Mouse (Mus musculus): Measurements from ENCODE around the gene Immp2l.

Immp2l gene

GRCm38 (mm10) chr12:41314811-41315461 is 291.0 kb downstream of the Immp2l start:
- DNase-seq (ENCODE audit: low read depth, low spot score), result no peak

DNA sequence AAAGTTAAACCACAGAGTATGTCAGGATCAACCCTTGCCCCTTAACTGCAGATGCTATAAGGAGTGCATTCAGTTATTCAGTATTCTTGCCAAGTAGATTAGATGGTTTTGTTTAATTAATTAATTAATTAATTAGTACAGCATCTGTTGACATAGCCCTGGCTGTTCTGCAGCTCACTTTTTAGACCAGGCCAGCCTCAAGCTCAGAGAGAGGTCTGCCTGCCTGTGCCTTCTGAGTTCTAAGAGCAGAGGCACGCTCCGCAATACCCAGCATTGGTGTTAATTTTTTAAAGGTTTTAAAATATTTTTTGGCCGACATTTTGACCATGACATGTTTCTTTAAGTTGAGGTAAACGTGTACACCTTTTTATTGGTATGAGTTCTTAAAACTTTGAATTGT is 292.0 kb downstream of the Immp2l start:
- no peak for DNase-seq (ENCODE audit: low read depth, low spot score)

GRCm38 (mm10) chr12:41316426-41316825 is 292.5 kb downstream of the Immp2l start:
- no peak for DNase-seq (ENCODE audit: low read depth, low spot score)

DNA sequence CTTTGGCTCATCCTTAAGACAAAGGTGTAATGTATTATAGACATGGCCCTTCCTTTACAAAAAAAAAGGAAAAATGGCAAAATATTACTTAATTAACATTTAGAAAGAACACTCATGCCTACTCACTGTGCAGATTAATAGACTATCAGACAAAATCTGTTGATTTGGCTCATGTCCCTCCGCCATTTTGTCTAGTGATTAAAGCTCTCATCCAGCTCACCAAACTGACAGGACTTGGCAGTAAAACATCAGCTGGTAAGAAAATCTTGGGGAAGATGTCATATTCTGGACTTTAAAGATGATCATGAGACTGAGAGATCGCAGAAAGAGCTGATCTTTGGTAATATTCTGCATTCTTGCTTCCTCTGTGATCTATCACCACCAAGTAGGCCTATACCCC is 293.5 kb downstream of the Immp2l start:
- DNase-seq (ENCODE audit: low read depth, low spot score), result no peak

GRCm38 (mm10) chr12:41322018-41322417 is 298.1 kb downstream of the Immp2l start:
- no peak for DNase-seq (ENCODE audit: low read depth, low spot score)

GRCm38 (mm10) chr12:41324418-41324817 is 300.5 kb downstream of the Immp2l start:
- DNase-seq (ENCODE audit: low read depth, low spot score), result no peak

DNA sequence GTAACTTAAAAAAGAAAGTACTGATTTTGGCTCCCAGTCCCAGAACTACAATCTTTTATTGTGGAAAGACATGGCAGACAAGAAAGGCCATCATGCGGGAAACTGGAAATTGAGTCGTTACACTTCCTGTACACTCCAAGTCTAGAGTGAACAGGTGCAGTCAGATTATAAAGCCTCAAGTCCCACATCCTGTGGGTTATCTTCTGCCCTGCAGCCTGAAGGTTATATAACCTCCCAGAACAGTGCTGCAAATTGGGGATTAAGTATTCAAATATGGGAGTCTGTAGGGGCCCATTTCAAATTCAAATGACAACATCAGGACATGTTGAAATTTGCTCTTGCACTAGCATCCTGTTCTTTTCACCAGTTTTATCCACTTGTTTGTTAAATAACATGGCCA is 301.9 kb downstream of the Immp2l start:
- DNase-seq (ENCODE audit: low read depth, low spot score), result peak; percentile 80

GRCm38 (mm10) chr12:41330988-41331671 is 307.2 kb downstream of the Immp2l start:
- DNase-seq (ENCODE audit: low read depth, low spot score), result no peak

DNA sequence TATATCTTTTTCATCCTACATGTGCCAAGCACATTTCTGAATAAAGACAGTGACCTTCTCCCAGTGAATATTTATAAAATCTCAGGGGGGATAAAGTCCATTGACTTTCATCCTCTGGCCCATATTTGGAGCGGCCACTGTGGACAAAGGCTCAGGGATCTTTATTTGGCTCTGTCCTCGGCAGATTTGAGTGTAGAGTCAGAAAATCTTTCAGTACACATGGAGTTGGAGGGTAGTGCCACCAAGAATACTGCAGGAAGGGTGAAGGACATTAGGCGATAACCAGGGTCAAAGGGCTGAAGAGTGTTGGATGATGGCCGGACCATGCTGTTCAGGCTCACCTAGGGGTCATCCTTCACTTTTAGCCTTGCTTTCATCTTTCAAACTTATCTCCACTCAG is 321.7 kb downstream of the Immp2l start:
- no peak for DNase-seq (ENCODE audit: low read depth, low spot score)

DNA sequence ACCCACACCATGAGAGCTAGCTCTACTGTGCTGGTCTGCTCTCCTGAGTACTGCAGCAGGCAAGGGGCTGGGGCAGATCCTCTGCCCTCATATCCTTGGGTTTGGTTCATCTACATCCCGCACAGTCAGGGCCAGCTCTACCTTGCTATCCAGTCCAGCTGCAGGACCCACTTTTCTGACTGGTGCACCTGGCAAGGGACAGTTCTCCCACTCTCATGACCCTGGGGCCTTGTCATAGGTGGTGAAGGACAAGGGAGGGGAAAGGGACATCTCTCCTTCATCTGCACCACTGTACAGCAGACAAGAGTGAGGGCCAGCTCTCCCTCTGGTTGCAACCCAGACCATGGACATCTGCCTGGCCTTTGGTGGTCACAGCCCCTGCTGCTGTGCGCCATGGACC is 323.6 kb downstream of the Immp2l start:
- no peak for DNase-seq (ENCODE audit: low read depth, low spot score)

DNA sequence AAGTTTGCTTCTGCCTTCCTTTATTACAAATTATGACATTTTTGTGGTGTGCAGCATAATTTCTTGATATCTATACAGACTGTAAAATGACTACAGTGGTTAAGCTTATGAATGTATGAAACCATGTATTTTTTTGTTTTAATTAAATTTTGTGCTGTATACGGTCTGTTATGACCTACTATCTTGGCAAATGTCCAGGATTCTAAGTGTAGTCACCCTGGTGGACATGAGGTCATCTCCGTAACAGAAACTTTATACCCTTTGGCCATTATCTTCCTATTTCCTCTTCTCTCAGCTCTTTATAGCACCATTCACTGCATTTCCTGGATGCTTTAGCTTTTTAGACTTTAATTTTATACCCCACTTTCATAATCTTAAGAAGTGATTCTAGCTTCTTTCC is 325.5 kb downstream of the Immp2l start:
- no peak for DNase-seq (ENCODE audit: low read depth, low spot score)

GRCm38 (mm10) chr12:41349814-41350213 is 325.9 kb downstream of the Immp2l start:
- no peak for DNase-seq (ENCODE audit: low read depth, low spot score)

DNA sequence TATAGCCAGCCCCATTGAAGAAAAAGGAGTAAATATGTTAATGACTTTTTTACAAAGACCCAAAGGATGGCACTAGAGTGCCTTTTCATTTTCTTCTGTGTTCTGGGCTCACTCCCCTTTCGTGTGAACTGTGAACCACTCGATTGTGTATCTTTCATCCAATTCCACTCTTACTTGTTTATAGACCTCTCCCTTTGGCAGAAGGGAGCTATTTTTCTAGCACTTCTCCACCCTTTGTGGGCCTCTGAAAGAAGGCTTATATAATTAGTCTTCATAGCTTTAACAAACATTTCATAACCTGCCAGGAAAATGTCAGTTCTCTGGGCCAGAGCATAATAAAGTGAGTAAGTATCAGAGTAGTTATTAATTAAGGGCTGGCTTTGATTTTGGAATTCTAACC is 327.4 kb downstream of the Immp2l start:
- DNase-seq (ENCODE audit: low read depth, low spot score), result no peak

DNA sequence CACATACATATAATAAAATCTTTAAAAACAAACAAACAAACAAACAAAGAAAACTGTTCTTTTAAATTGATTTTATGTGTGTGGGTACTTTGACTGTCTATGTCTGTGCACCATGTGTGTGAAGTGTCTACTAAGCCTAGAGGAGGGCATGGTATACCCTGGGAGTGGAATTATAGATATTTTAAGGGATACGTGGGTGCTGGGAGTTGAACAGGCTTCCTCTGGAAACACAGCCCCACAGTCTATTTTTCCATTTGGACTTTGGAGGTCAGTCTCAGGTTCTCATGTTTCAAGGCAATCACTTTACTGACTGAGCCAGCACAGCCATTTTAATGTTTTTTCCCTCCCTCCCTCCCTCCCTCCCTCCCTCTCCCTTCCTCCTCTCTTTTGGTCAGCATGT is 331.0 kb downstream of the Immp2l start:
- DNase-seq (ENCODE audit: low read depth, low spot score), result no peak

GRCm38 (mm10) chr12:41356040-41356439 is 332.1 kb downstream of the Immp2l start:
- DNase-seq (ENCODE audit: low read depth, low spot score), result no peak

DNA sequence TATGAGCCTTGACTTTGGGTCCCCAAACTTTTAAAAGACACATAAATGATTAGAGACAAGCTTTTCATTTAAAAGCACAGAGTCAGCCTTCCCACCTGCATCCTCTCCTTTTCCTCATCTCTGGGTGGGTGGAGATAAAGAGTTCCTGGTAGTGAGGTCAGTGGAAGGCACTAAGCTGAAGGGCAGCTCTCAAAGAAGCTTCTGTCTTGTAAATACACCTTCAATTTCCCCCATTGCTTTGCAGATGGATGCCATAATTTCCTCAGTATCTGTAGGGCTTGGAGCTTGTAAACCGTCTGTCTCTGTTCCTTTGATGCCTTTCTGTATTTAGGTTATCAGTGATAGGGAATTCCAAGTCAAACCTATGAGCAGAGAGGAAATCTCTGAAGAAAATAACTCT is 362.8 kb downstream of the Immp2l start:
- peak; percentile 69 for DNase-seq (ENCODE audit: low read depth, low spot score)

DNA sequence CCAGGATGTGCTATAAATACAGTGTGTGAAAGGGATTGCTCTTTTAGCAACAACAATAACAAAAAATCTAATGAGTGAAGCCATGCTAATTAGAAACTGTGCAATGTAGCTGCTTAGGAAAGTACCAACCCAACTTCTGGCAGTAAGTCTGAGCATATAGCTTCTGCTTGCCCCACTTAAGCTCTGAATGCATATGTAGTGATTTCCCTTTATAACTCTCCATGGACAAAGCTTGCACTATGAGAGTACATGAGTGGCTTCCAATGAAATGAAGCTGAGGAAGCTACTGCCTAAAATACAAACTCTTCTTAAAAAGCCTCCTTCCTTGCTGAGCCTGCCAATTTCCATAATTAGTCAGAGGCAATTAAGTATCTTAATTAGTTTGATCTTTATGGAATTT is 370.3 kb downstream of the Immp2l start:
- no peak for DNase-seq (ENCODE audit: low read depth, low spot score)

- no peak for DNase-seq (ENCODE audit: low read depth, low spot score)
Observed at GRCm38 (mm10) chr12:41401136-41401535, 377.2 kb downstream of the Immp2l start.

DNA sequence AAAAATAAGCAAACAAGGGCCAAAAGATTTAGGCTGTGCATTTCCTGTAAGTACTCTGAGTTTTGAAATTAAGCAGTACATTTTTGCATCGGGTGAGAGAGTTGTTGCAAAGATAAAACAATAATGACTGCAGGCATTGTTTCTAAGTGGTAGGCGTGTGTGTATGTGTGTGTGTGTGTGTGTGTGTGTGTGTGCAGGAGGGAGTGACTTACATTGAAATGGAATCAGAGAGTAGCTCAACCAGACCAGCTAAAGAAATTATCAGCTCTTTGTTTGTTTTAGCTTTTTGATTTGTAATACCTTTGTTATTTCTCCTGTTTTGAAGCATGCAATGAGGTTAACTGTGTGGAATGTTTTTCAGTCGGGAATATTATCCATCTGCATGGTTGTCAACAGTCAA is 378.0 kb downstream of the Immp2l start:
- no peak for DNase-seq (ENCODE audit: low read depth, low spot score)

DNA sequence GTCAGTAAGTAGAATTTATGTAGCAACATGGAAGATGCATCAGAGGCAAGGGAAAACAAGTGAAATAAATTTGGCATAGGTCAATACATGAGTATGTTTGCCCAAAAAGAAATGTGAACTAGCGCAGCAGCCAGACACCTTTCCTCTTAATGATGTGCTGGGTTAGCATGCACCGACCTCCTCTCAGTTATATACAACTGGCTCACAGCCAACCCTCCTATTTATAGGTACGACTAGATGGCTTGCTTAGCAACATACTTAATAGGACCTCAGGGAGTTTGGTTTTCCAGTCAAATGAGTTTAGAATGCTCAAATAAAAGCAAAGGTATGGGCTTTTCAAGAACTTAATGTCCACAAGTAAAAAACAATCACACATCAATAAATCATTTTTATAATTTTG is 385.5 kb downstream of the Immp2l start:
- DNase-seq (ENCODE audit: low read depth, low spot score), result no peak

DNA sequence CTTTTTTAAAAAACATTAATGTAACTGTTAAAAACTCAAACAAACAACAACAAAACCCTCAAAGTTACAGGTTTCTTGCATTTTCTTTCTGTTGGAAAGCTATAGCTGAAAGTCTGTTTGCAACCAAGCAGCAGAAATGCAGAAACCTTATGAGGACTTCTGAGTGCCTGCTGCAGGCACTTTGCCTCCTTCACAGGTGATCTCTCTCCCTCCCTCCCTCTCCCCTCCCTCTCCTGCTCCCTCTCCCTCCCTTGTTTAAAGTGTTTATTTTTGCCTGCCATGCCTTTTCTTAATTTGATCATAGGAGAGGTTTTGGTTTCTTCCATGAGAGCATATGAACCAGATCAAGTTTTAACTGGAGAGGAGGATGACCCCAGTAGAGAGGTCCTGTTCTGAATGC is 392.7 kb downstream of the Immp2l start:
- no peak for DNase-seq (ENCODE audit: low read depth, low spot score)

DNA sequence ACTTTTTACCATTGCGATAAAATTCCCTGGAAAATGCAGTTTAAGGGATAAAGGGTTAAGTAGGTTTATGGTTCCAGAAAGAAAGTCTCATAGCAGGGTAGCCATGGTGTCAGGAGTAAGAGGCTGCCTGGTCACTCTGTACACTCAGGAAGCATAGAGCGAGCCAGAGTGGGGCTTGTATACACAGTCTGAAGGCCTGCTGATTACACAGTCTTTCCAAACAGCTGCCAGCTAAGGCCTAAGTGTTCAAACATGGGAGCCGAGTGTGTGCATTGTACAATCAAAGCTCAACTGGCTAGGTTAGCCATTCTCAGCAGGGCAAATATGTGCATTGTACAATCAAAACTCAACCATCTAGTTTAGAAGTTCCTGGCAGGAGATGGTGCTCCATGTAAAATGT is 393.2 kb downstream of the Immp2l start:
- no peak for DNase-seq (ENCODE audit: low read depth, low spot score)

DNA sequence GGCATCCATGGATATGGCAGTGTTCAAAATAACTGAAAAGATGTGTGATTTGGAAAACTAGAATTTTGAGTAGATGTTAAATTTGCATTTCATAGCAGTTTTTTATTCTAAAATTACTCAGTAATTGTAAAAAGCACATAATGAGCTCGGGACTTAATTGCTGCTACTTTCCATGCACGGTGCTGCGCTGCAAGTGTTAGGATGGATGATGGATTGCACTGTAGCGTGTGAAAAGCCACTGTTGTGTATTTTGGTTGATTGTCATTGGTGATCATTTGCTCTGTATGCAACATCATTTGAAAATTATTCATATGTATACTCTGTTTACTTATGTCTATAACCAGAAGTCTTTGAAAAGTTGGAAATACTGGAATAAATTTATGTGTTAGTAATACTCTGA is 394.1 kb downstream of the Immp2l start:
- no peak for DNase-seq (ENCODE audit: low read depth, low spot score)
